Mouse (Mus musculus) G1E (cell line): ENCODE data around the gene Rbm14. TPM values are rescaled to one million over a fixed set of nuclear protein-coding genes. Genes with fewer than 3 reads are reported as not detected.
"Not testable (repeated sequence)": the region's sequence is repeated elsewhere in the genome, so short reads cannot be mapped to it uniquely, and the experiment has no call there.

Source experiments
- ATAC-seq: 2 replicates; pipeline ENCODE4 v1.8.0; 2016; ENCODE audit warnings: mild to moderate bottlenecking; ENCODE audit not compliant: insufficient number of reproducible peaks, poor library complexity, low FRiP score, severe bottlenecking; ENCODE audit errors: extremely low read depth
- DNase-seq: peaks from one replicate; pipeline ENCODE4 v3.0.0; 2012; ENCODE audit warnings: low spot score
- H3K27me3 ChIP-seq: 2 replicates; pipeline ENCODE4 v1.6.1; 2012; ENCODE audit warnings: mild to moderate bottlenecking, low read length, inconsistent platforms; ENCODE audit not compliant: insufficient read depth
- H3K36me3 ChIP-seq: replicated peaks from 2 replicates; pipeline ENCODE3; 2012; ENCODE audit warnings: mild to moderate bottlenecking, inconsistent platforms
- H3K4me1 ChIP-seq: 2 replicates; pipeline ENCODE4 v1.6.1; 2012; ENCODE audit warnings: low read depth, low read length, inconsistent platforms, mixed read lengths; ENCODE audit not compliant: insufficient read depth
- H3K4me3 ChIP-seq: 2 replicates; pipeline ENCODE4 v1.5.1; 2012; ENCODE audit warnings: low read depth, mild to moderate bottlenecking, inconsistent platforms, low read length, moderate library complexity, mixed read lengths
- H3K9me3 ChIP-seq: replicated peaks from 2 replicates; pipeline ENCODE4 v1.6.1; 2012; ENCODE audit warnings: inconsistent platforms
- CTCF ChIP-seq: IDR thresholded peaks from 2 replicates; pipeline ENCODE4 v1.5.1; 2012; ENCODE audit warnings: low read depth, low read length, inconsistent platforms, mixed read lengths
- GATA1 ChIP-seq: IDR thresholded peaks from 2 replicates; pipeline ENCODE4 v1.6.1; 2012; ENCODE audit warnings: borderline replicate concordance, low read length, inconsistent platforms, mixed read lengths
- GATA2 ChIP-seq: IDR thresholded peaks from 2 replicates; pipeline ENCODE4 v1.6.1; 2012; ENCODE audit warnings: low read depth, low read length, inconsistent platforms, borderline replicate concordance
- POLR2AphosphoS5 ChIP-seq: IDR thresholded peaks from 2 replicates; pipeline ENCODE4 v1.6.1; 2012; ENCODE audit warnings: low read depth, low read length, inconsistent platforms; ENCODE audit not compliant: insufficient replicate concordance
- TAL1 ChIP-seq: conservative IDR thresholded peaks from 2 replicates; pipeline ENCODE4 v1.6.1; 2012; ENCODE audit warnings: low read depth, low read length, inconsistent platforms, mixed read lengths
- polyA plus RNA-seq: library from polyadenylated mRNA; stranded (reverse); fragments of >175 nt; gene quantifications from 2 replicates; pipeline ENCODE4 v1.2.3, GENCODE M21; 2012
- total RNA-seq, 2 experiments: library from RNA; stranded (forward) in 1 of 2; stranded (reverse) in 1 of 2; fragments of 200-1000 nt in 1 of 2; fragments of >200 nt in 1 of 2; fragmentation: Nextera tagmentation in 1 of 2; gene quantifications; 2 replicates each; pipeline ENCODE4 v1.2.3; 2014 to 2017

Rbm14 gene
- total and polyA plus RNA-seq, 3 experiments = 28.2 to 82.1 (median 55.3) TPM

- Histone ChIP-seq H3K4me3 (no peak overlapping the region), H3K4me1 (peaks cover 38% of the 10 kb centered on the region), H3K27me3 (no peaks in the 10 kb centered on the region), H3K9me3 (no peaks in the 10 kb centered on the region), H3K36me3 (peaks cover 95% of the 10 kb centered on the region)
- ATAC-seq (no peak), DNase-seq (no peak)
- no peak for TF ChIP-seq CTCF
- TF ChIP-seq POLR2AphosphoS5 = no peak
- TF ChIP-seq TAL1 = no peak
- TF ChIP-seq GATA2 = no peak
- TF ChIP-seq GATA1 = no peak
Observed at GRCm38 (mm10) chr19:4786313-4786712, 25.1 kb downstream of the Rbm14 start.

GRCm38 (mm10) chr19:4785206-4785605 is 26.2 kb downstream of the Rbm14 start:
- ATAC-seq = no peak
- DNase-seq = no peak
- Histone ChIP-seq H3K9me3 (no peaks in the 10 kb centered on the region), H3K36me3 (peaks cover 93% of the 10 kb centered on the region), H3K4me1 (peaks cover 30% of the 10 kb centered on the region), H3K27me3 (no peaks in the 10 kb centered on the region), H3K4me3 (no peak overlapping the region)
- TF ChIP-seq GATA2 = no peak
- TF ChIP-seq CTCF = no peak
- TF ChIP-seq GATA1 = no peak
- TF ChIP-seq TAL1 = no peak
- TF ChIP-seq POLR2AphosphoS5 = no peak

GRCm38 (mm10) chr19:4782891-4783290 is 28.5 kb downstream of the Rbm14 start:
- H3K4me3 ChIP-seq = no peak overlapping the region
- peaks cover 96% of the 10 kb centered on the region for H3K36me3 ChIP-seq
- TF ChIP-seq GATA2 (no peak), TAL1 (no peak)
- no peak for DNase-seq
- ATAC-seq = no peak
- no peaks in the 10 kb centered on the region for H3K27me3 ChIP-seq
- peaks cover 32% of the 10 kb centered on the region for H3K4me1 ChIP-seq
- no peaks in the 10 kb centered on the region for H3K9me3 ChIP-seq

- no peak for ATAC-seq
- peaks cover 13% of the 10 kb centered on the region for H3K4me1 ChIP-seq
- TF ChIP-seq CTCF (no peak), GATA1 (no peak), POLR2AphosphoS5 (no peak), GATA2 (no peak), TAL1 (no peak)
- H3K9me3 ChIP-seq = no peaks in the 10 kb centered on the region
- no peak overlapping the region for H3K4me3 ChIP-seq
- H3K36me3 ChIP-seq = peaks cover 96% of the 10 kb centered on the region
- H3K27me3 ChIP-seq = no peaks in the 10 kb centered on the region
- no peak for DNase-seq
Observed at GRCm38 (mm10) chr19:4772785-4773184, 38.6 kb downstream of the Rbm14 start.

GRCm38 (mm10) chr19:4767507-4768148 is 43.8 kb downstream of the Rbm14 start:
- peaks cover 7% of the 10 kb centered on the region; the same call in 1 of the 2 replicates for H3K4me1 ChIP-seq
- no peak for ATAC-seq
- TF ChIP-seq TAL1 (no peak), GATA2 (no peak)
- H3K4me3 ChIP-seq = no peak overlapping the region
- peaks cover 95% of the 10 kb centered on the region for H3K36me3 ChIP-seq
- no peaks in the 10 kb centered on the region for H3K27me3 ChIP-seq
- DNase-seq = no peak
- no peaks in the 10 kb centered on the region for H3K9me3 ChIP-seq

- ATAC-seq (no peak), DNase-seq (no peak)
- no peak for TF ChIP-seq GATA1
- TF ChIP-seq POLR2AphosphoS5 = no peak; the same call in 1 of the 2 replicates
- TF ChIP-seq CTCF = no peak
- no peak for TF ChIP-seq GATA2
- no peak for TF ChIP-seq TAL1
- Histone ChIP-seq H3K4me1 (peaks cover 24% of the 10 kb centered on the region; the same call in 1 of the 2 replicates), H3K9me3 (no peaks in the 10 kb centered on the region), H3K36me3 (peaks cover 87% of the 10 kb centered on the region), H3K4me3 (no peak overlapping the region), H3K27me3 (no peaks in the 10 kb centered on the region)
Observed at GRCm38 (mm10) chr19:4762876-4763275, 48.6 kb downstream of the Rbm14 start.

GRCm38 (mm10) chr19:4760544-4760943 is 50.9 kb downstream of the Rbm14 start:
- not testable (repeated sequence) for ATAC-seq, H3K9me3 ChIP-seq, H3K27me3 ChIP-seq, H3K4me3 ChIP-seq, DNase-seq
- H3K4me1 ChIP-seq = peaks cover 32% of the 10 kb centered on the region
- peaks cover 76% of the 10 kb centered on the region for H3K36me3 ChIP-seq
